Mouse (Mus musculus) v-Abl transformed pro-B cells (cell line): ENCODE measurements around the gene Zfp654.

Experiments
- in situ Hi-C, 2 experiments: fragments of 400-800 bp; cut with MboI; formaldehyde crosslinking; loops; one replicate each; pipeline ENCODE4 v1.15.1; 2025; ENCODE audit not compliant: unreplicated experiment in 2 of 2

The Zfp654 gene

DNA sequence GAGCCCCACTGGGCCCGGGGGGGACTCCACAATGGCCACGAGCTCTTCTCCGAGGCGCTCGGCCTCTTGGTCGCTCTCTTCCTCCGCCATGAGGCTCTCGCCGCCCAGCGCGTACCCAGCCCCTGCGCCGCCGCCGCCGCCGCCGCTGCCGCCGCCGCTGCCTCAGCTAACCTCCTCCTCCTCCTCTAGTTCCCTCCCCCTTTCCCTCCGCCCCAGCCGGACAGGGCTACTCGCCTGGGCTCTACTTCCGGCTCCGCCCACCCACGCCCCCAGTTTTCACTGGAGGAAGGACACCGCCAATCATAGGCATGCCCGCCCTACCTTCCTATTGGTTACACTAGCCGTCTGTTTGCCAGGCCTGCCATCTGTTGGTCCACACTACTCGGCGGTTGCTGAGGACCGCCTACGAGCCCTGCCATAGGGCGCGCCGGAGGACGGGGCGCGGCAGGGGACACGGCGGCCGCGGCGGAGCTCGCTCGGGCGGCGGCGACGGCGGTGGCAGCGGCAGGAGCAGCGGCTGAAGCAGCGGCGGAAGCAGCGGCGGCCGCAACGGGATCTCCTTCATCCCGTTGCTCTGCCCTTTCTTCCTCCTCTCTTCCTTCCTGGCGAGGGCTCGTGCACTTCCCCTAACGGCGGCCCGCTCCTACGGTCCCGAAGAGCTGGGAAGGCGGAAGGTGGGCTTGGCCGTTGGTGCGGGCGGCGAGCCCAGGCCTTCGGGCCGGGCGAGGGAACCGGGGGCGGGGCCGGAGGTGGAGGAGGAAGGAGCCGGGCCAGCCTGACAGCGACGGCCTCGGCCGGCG lies at the start of gene Zfp654, which contains the start of gene Cggbp1:
TSS of gene Zfp654 (minus strand) at position 90 of the 800 bp plus-strand sequence.
TSS of gene Cggbp1 (plus strand) at position 434 of the 800 bp plus-strand sequence.
- in situ Hi-C loops: no loop called here

DNA sequence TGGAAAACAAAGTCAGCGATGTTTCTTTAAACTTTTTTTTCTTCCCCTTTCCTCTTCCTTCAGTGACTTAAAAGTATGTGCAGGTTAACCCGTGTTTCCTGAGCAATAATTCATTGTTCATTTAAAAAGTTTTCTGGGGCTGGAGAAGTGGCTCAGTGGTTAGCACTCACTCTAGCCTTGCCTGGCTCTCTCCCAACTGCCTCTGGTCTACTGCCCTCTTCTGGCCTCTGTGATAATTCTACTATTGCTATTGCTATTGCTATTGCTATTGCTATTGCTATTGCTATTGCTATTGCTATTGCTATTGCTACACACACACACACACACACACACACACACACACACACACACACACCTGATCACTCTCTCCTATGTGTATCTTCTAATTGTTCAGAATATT lies 47.6 kb upstream of the Zfp654 start:
- in situ Hi-C loops: loop anchor here (10.0 to 25.0 kb wide), 3 partner anchors 1024 to 1962 kb away; no protein-coding TSS in a partner anchor

DNA sequence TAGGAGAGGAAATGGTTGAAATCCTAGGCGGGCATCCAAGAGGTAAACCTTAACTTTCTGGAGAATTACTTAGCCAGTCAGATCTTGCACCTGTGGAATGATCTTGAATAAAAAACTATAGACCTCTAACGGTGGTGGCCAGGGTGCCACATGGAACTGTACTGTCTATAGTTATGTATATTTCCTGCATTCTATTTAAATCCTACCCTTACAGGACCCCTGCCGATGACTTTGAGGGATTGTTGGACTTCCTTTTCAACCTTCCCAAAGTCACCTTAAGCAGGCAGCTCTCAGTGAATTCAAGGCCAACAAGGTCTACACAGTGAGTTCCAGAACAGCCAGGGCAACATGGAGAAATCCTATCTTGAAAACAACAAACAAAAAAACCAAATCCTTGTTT lies 38.0 kb upstream of the Zfp654 start:
- in situ Hi-C loops: loop anchor here in 1 of 2 experiments (25.0 kb wide), 1 partner anchor 1952 kb away; no protein-coding TSS in a partner anchor

DNA sequence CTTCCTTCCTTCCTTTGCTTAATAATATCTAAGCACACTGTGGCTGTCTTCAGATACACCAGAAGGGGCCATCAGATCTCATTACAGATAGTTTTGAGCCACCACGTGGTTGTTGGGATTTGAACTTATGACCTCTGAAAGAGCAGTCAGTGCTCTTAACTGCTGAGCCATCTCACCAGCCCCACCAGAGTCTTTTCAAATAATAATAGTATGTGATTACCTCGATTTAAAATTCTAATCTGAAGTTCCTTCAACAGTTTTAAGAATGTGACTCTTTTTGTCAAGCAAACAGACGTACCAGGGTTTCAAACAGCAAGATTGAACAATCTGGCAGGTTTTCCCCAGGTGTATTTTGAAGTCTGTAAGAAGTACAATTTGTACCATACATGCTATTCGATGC lies 34.1 kb upstream of the Zfp654 start:
- in situ Hi-C loops: loop anchor here in 1 of 2 experiments (25.0 kb wide), 1 partner anchor 1948 kb away; no protein-coding TSS in a partner anchor

DNA sequence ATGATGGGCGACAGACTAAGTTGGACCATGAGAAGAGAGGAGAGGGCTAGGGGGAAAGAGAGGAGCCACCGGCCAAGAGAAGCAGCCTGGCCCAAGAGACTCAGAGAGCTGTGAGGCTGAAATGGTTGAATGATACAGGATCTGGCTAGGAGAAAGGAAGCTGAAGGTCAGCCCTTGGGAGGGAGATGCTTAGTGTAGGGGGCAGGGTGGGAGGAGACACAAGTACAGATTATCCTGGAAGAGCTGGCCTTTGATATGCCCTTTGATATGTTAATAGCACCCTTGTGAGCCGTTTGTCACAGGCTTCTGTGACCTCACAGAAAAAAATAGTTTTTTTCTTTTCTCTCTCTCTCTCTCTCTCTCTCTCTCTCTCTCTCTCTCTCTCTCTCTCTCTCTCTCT lies 33.7 kb upstream of the Zfp654 start:
- in situ Hi-C loops: loop anchor here in 1 of 2 experiments (25.0 kb wide), 1 partner anchor 1948 kb away; no protein-coding TSS in a partner anchor

DNA sequence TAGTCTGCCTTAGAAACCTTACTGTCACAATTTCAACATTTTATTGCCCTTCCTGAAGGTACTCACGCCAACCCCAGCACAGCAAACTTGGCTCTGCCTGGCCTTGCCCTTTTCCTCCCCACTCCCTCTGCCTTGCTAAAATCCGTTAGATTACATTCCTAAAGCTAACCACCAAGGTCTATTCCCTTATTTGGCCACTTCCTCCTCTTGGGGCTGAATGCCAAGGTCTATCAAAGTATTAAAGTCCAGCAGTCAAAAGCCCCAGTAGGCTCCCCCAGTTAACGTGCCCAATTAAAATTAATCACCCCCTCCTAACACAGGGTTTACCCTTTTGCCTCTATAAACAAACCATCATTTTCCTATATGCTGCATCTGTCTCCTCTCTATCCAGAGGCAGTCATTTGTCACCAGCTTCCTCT lies 33.0 kb upstream of the Zfp654 start:
- in situ Hi-C loops: loop anchor here in 1 of 2 experiments (25.0 kb wide), 1 partner anchor 1947 kb away; no protein-coding TSS in a partner anchor

DNA sequence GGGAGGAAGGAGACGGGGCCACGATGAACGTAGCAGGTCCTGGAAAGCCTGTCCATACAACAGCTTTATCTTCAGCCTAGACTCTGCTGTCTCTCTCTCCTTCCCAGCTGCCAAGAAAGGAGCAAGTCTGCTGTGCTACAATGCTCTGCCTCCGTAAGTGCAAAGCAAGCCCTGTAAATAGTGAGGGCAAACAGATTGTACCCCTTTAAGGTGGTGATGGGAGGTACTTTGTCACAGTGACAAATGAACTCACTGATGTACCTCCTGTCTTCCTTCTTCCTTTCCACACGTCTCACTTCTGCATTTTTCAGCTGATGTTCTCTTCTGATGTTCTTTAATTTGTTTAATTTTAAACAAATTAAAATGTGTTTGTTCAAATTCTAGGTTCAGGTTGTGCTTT lies 32.4 kb upstream of the Zfp654 start:
- in situ Hi-C loops: loop anchor here in 1 of 2 experiments (25.0 kb wide), 1 partner anchor 1947 kb away; no protein-coding TSS in a partner anchor

DNA sequence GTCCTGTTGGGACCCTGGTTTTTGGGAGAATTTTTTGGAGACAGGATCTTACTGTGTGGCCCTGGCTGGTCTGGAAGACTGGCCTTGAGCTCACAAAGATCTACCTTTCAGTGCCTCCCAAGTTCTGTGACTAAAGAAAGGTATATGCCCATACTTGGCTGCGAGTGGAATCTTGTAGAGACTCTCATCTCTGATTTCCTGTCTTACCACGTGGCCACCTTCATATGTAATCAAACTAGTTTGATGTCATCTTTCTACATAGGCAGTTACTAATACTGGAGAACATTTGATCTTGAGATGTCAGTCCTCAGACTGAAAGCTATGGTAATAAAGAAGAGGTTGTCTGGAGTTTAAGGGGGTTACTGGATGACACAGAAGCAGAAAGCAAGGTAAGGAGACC lies 30.0 kb upstream of the Zfp654 start:
- in situ Hi-C loops: loop anchor here in 1 of 2 experiments (25.0 kb wide), 1 partner anchor 1944 kb away; no protein-coding TSS in a partner anchor

DNA sequence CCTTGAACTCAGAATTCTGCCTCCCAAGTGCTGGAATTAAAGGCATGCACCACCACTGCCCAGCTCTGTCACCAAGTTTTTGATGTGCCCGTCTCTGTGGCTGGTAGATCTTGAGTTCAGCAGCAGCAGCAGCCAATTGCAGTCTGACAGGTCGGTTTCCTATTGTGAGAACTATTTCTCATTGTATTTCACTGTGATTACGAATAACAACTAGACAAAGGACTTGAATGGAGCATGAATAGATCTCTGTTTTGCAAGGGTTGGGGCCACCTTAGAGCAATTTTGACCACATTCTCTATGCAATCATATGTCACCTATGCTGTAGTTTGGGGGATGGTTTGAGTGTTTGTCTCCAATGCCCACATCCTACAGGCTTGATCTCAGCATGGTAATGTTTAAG lies 29.5 kb upstream of the Zfp654 start:
- in situ Hi-C loops: loop anchor here in 1 of 2 experiments (25.0 kb wide), 1 partner anchor 1944 kb away; no protein-coding TSS in a partner anchor

DNA sequence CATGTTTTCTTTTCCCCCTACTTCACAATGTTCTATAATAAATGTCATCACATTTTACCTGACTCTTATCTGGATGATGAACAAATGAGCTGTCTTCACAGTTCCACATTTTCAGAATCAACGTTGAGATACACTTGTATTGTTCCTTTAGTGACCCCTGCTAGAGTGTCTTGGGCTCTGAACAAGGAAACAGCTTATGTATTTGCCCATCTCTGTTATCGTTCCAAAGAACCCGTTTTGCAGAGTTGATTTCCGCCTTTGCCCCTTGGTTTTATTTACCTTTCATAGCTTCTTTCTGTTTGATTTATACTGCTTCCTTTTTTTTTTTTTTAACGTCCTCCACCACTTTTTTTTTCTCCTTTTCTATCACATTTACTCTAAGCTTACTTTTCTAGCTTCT lies 28.3 kb upstream of the Zfp654 start:
- in situ Hi-C loops: loop anchor here (5.0 to 25.0 kb wide), 3 partner anchors 112 to 1942 kb away; no protein-coding TSS in a partner anchor

DNA sequence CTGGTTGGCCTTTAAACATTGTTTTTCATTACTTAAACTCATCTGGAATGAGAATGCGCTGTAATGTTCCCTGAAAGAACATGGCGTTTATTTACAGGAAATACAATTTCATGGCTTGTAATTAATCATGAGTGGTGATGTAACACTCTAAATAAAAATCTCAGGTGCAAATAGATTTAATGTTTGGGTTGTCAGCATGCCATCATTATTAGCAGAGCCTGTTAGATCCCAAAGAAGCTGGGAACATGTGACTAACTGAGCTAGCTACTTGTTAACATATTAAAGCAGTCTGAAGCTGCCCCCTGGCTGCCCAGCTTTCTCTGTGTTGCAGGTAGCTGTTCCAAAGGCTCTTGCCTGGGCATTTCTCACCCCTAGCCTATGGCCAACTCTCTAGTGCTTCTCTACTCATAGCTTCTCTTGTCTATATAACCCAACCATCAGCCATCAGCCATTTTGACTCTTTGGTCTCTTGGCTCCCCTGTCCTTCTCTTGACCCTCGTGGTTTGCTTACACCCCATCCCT lies 27.2 kb upstream of the Zfp654 start:
- in situ Hi-C loops: loop anchor here (5.0 to 25.0 kb wide), 3 partner anchors 111 to 1941 kb away; no protein-coding TSS in a partner anchor

DNA sequence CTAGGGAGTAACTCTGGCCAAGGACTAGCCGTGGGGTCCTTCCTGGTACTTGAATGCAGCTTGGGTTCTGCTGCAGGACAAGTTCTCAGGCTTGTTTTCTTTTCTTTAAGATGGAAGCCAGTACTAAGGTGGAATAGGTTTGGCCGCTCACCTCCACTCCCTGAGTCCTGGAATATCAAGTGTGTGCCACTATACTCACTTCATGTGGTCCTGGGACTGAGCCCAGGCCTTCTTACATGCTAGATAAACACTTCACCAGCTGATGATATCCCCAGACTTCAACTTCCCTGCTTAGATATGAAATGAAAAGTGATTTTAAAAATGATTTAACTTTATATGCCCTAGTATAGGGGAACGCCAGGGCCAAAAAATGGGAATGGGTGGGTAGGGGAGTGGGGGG lies 25.9 kb upstream of the Zfp654 start:
- in situ Hi-C loops: loop anchor here (5.0 to 25.0 kb wide), 3 partner anchors 110 to 1940 kb away; no protein-coding TSS in a partner anchor

DNA sequence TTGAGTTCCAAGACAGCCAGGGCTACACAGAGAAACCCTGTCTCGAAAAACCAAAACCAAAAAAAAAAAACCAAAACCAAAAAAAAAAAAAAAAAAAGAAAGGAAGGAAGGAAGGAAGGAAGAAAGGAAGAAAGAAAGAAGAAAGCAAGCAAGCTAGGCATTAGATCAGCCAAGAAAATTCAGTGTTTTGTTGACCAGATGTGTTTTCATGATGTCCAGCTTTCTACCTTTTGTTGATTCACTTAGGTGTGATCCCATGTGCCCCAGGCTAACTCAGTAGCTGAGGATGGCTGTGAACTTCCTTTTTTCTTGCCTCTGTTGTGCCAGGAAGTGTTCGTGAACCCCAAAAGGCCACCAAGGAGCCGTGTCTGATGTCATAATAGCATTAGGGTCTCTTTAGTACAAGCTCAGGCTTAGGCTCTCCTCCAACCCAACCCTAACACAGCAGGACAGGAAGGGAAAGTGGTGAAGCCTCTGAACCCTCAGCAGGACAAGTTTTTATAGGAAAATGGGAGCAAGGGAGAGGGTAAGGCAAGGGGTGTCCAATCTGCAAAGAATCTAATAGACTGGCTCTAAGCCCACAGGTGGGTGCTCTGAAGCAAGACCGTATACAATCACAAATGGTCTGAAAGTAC lies 25.3 kb upstream of the Zfp654 start:
- in situ Hi-C loops: loop anchor here (5.0 to 25.0 kb wide), 3 partner anchors 109 to 1939 kb away; no protein-coding TSS in a partner anchor

DNA sequence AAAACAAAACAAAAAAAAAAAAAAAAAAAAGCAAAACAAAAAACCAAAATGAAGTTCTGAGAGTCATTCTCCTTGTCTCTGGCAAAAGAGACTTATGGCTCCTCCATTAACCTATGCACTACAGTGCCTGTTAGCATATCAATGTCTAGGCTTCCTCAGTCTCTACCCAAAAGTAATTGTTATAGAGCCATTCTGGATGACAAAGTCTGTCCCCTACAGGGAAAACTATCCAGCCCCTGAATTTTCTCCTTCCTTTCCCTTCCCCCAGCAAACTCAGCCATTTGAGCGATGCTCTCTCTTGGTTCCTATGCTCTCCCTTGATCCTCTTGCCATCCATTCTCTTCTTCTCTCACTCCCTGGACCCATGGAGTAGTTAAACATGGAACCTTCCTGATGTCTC lies 24.4 kb upstream of the Zfp654 start:
- in situ Hi-C loops: loop anchor here (5.0 to 25.0 kb wide), 3 partner anchors 109 to 1939 kb away; no protein-coding TSS in a partner anchor

DNA sequence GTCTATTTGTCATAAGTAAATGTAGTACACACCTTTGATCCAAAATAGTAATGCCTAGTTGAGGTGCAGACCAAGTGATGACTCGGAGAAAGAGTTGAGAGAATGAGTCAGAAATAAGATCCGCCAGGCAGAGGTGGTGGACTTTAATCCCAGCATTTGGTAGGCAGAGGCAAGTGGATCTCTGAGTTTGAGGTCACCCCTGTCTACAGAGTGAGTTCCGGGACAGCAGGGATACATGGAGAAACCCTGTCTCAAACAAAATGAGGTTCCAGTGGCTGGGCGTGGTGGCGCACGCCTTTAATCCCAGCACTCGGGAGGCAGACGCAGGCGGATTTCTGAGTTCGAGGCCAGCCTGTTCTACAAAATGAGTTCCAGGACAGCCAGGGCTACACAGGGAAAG lies 23.9 kb upstream of the Zfp654 start:
- in situ Hi-C loops: loop anchor here (5.0 to 25.0 kb wide), 3 partner anchors 108 to 1938 kb away; no protein-coding TSS in a partner anchor

DNA sequence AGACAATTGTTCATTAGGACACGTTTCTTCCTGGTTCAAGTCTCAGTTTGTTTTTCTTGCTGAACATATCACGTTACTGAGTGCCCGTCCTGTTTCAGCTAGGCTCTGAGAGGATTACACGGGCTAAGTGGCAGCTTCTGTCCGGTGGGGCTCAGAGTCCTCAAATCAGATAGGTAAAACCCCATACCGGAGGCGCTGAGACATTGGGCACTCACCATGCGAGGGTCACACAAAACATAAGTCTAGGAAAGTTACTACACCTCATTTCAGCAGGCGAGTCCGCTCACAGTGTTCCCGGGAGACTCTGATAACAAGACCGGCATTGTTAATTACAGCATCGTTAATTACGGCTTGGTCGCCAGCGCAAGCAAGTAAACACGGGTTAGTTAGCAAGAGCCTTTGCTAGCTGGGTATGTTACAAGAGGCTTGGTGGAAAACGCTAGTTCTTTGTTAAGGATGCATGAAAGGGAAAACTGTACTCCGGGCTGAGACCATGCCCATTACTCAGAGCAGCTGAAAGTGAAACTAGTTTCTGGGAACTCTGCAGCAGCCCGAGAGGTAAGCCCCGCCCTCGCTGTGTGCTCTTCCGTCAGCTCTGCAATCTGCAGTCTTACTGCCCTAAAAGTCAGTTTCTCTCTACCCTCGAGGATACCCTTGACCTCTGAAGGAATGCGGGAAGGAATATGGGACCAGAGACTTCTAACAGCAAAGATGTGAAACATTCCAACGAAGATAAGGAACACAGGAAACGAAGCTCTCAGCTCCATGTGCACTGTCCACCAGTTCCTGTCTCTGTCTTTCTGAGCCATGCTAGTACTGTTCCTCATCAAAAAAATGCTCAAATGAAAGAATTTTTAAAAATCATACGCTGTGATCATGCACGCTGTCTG lies 22.2 kb upstream of the Zfp654 start:
- in situ Hi-C loops: loop anchor here in 1 of 2 experiments (10.0 kb wide), 1 partner anchor 109 kb away; no protein-coding TSS in a partner anchor

DNA sequence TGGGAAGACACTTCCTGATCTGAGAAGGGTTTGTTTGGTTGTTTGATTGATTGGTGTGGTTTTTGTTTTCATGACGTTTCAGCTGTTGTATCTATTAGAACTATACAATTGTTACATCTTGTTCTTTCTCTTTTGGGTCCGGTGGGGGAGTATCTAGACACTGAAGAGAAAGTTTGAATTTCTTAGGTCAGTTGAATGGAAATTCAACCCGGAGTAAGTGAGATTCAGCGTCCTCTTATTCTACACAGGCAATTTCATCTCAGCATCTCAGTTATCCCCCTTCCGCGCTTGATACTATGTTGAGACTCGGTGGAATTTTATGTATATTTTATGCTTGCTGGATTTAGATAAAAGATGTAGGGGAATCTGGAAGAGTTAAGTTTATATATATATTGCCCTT lies 21.4 kb upstream of the Zfp654 start:
- in situ Hi-C loops: loop anchor here in 1 of 2 experiments (10.0 kb wide), 1 partner anchor 108 kb away; no protein-coding TSS in a partner anchor

DNA sequence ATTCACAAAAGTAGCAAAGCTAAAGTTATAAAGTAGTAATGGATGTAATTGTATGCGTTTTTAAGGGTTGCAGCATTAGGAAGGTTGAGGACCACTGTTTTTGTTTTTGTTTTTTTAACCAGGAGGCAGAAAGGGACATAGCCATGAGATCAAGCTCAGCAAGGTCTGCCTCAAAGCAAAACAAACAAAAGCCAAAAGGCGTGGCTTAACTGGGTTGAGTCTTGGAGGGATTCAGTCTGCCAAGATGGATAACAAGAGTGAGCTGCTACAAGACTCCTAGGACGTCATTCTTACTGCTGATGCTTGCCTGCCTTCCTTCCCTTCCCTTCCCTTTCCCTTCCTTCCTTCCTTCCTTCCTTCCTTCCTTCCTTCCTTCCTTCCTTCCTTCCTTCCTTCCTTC lies 20.8 kb upstream of the Zfp654 start:
- in situ Hi-C loops: loop anchor here in 1 of 2 experiments (10.0 kb wide), 1 partner anchor 107 kb away; no protein-coding TSS in a partner anchor

DNA sequence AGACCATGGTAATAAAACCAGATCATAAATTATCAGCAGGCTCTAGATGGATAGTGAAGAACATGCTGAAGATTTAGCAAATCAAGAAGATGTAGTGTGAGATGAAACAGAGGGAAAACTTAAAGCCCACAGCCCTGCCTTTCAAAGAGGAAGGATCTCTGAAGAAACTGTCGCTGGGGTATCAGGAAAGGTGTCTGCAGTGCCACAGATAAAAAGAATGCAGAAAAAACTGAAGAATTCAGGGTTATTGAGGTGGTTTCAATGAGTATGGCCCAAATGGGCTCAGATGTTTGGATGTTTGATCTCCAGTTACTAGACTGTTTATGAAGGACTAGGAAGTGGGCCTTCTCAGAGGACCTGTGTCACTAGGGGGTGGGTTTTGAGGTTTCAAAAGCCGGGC lies 18.2 kb upstream of the Zfp654 start:
- in situ Hi-C loops: loop anchor here in 1 of 2 experiments (10.0 kb wide), 1 partner anchor 105 kb away; no protein-coding TSS in a partner anchor
